Mouse (Mus musculus) kidney, adult 2 months (tissue): ENCODE measurements around the gene Sirt3. TPM values are rescaled to one million over a fixed set of nuclear protein-coding genes. Genes with fewer than 3 reads are reported as not detected.
A peak's percentile ranks its signal among the peaks of the same experiment; 100 is the strongest.

Experiments used
- DNase-seq: peaks from one replicate; pipeline ENCODE4 v3.0.0; 2021
- H3K27ac ChIP-seq: fragments of 200-500 bp; 2 replicates; pipeline ENCODE4 v1.5.1; 2012; ENCODE audit warnings: low read depth, low read length, control low read depth, inconsistent platforms; ENCODE audit not compliant: insufficient read depth
- H3K27me3 ChIP-seq: fragments of 200-500 bp; replicated peaks from 2 replicates; pipeline ENCODE4 v1.6.1; 2012; ENCODE audit warnings: mild to moderate bottlenecking, moderate library complexity, low read length, inconsistent platforms; ENCODE audit not compliant: control insufficient read depth, insufficient read depth
- H3K36me3 ChIP-seq: fragments of 200-500 bp; 2 replicates; pipeline ENCODE4 v1.6.1; 2012; ENCODE audit warnings: mild to moderate bottlenecking, moderate library complexity, low read length, inconsistent platforms; ENCODE audit not compliant: control insufficient read depth, insufficient read depth
- H3K4me1 ChIP-seq: fragments of 200-500 bp; 2 replicates; pipeline ENCODE4 v1.6.1; 2011; ENCODE audit warnings: low read length; ENCODE audit not compliant: control insufficient read depth, insufficient read depth
- H3K4me3 ChIP-seq: fragments of 200-500 bp; 2 replicates; pipeline ENCODE4 v1.5.1; 2011; ENCODE audit warnings: mild to moderate bottlenecking, low read depth, low read length, control low read depth; ENCODE audit not compliant: insufficient read depth
- CTCF ChIP-seq: fragments of 200-500 bp; conservative IDR thresholded peaks from 2 replicates; pipeline ENCODE4 v1.5.1; 2011; ENCODE audit warnings: low read depth, mild to moderate bottlenecking, control low read depth, low read length, moderate library complexity, mixed read lengths; ENCODE audit not compliant: insufficient read depth, insufficient read length
- POLR2A ChIP-seq: fragments of 200-500 bp; IDR thresholded peaks from one replicate; pipeline ENCODE4 v1.6.1; 2011; ENCODE audit warnings: low read depth, low read length, control low read depth
- WGBS: fragments of 180-500 bp; shearing (Covaris S2); methylation state at CpG from one replicate; pipeline ENCODE4 v1.1.7; 2018; 5-methylcytosine and 5-hydroxymethylcytosine counted together
- polyA plus RNA-seq: library from polyadenylated mRNA; depleted of rRNA; stranded (reverse); fragments of >200 nt; gene quantifications from 2 replicates; pipeline ENCODE4 v1.2.3, GENCODE M21; 2012; rRNA removed

Gene Sirt3
- 155 and 168 TPM in 2 replicates for polyA plus RNA-seq

- peak; percentile 36 for TF ChIP-seq POLR2A
- TF ChIP-seq CTCF, result no peak
- WGBS, result under 1% methylated on average over 59 of the region's 59 CpGs
- peak; percentile 97 for DNase-seq
- Histone ChIP-seq H3K27ac (peak within 1 kb of the TSS; percentile 95), H3K27me3 (no peaks in the 10 kb centered on the region), H3K36me3 (no peaks in the 10 kb centered on the region), H3K4me3 (peak within 1 kb of the TSS; percentile 86), H3K4me1 (no peaks in the 10 kb centered on the region; the same call in 1 of the 2 replicates)
Observed at GRCm38 (mm10) chr7:140881696-140882468, at the start of gene Sirt3, which contains the start of gene Psmd13. Sirt3 (minus strand) TSS chr7:140882309. Psmd13 (plus strand) TSS chr7:140881968.

GRCm38 (mm10) chr7:140927181-140927580 lies 45.1 kb upstream of the Sirt3 start:
- no peaks in the 10 kb centered on the region for H3K27me3 ChIP-seq
- H3K4me3 ChIP-seq, result no peak overlapping the region
- H3K27ac ChIP-seq, result no peak overlapping the region
- peaks cover 13% of the 10 kb centered on the region for H3K4me1 ChIP-seq
- TF ChIP-seq CTCF, result no peak
- TF ChIP-seq POLR2A, result no peak
- 66% methylated on average over 6 of the region's 6 CpGs for whole genome bisulfite sequencing
- no peaks in the 10 kb centered on the region; the same call in 1 of the 2 replicates for H3K36me3 ChIP-seq
- DNase-seq, result peak; percentile 52

- DNase-seq, result peak; percentile 54
- H3K27ac ChIP-seq, result peak overlapping the region; percentile 33
- peaks cover 21% of the 10 kb centered on the region for H3K4me1 ChIP-seq
- no peaks in the 10 kb centered on the region for H3K36me3 ChIP-seq
- H3K27me3 ChIP-seq, result no peaks in the 10 kb centered on the region
- no peak for TF ChIP-seq CTCF
- peak overlapping the region; percentile 42 for H3K4me3 ChIP-seq
- 13% methylated on average over 30 of the region's 30 CpGs for WGBS
Observed at GRCm38 (mm10) chr7:140923070-140923775, 41.1 kb upstream of the Sirt3 start.

- Histone ChIP-seq H3K4me3 (peak overlapping the region; percentile 42), H3K4me1 (peaks cover 21% of the 10 kb centered on the region), H3K27me3 (no peaks in the 10 kb centered on the region), H3K27ac (peak overlapping the region; percentile 33), H3K36me3 (no peaks in the 10 kb centered on the region)
- peak; percentile 96 for DNase-seq
- TF ChIP-seq POLR2A, result no peak
- peak; percentile 31 for TF ChIP-seq CTCF
- under 1% methylated on average over 49 of the region's 49 CpGs for WGBS
Observed at GRCm38 (mm10) chr7:140922398-140923069, 40.4 kb upstream of the Sirt3 start.

- 25% methylated on average over 22 of the region's 22 CpGs for WGBS
- peaks cover 18% of the 10 kb centered on the region for H3K4me1 ChIP-seq
- H3K27ac ChIP-seq, result no peak overlapping the region
- no peaks in the 10 kb centered on the region for H3K27me3 ChIP-seq
- peak; percentile 66 for DNase-seq
- no peaks in the 10 kb centered on the region for H3K36me3 ChIP-seq
- H3K4me3 ChIP-seq, result no peak overlapping the region
- TF ChIP-seq POLR2A, result no peak
- no peak for TF ChIP-seq CTCF
Observed at GRCm38 (mm10) chr7:140921225-140921975, 39.3 kb upstream of the Sirt3 start.

GRCm38 (mm10) chr7:140920418-140921029 lies 38.4 kb upstream of the Sirt3 start, which contains the start of gene Nlrp6:
Nlrp6 (plus strand) TSS chr7:140920902.
- Histone ChIP-seq H3K36me3 (no peaks in the 10 kb centered on the region), H3K4me1 (peaks cover 13% of the 10 kb centered on the region), H3K27me3 (no peaks in the 10 kb centered on the region), H3K4me3 (no peak within 1 kb of the TSS), H3K27ac (no peak within 1 kb of the TSS)
- TF ChIP-seq CTCF, result no peak
- TF ChIP-seq POLR2A, result no peak
- WGBS, result 78% methylated on average over 8 of the region's 8 CpGs
- no peak for DNase-seq
